Mouse (Mus musculus): ENCODE results near the gene Soat2.

DNA sequence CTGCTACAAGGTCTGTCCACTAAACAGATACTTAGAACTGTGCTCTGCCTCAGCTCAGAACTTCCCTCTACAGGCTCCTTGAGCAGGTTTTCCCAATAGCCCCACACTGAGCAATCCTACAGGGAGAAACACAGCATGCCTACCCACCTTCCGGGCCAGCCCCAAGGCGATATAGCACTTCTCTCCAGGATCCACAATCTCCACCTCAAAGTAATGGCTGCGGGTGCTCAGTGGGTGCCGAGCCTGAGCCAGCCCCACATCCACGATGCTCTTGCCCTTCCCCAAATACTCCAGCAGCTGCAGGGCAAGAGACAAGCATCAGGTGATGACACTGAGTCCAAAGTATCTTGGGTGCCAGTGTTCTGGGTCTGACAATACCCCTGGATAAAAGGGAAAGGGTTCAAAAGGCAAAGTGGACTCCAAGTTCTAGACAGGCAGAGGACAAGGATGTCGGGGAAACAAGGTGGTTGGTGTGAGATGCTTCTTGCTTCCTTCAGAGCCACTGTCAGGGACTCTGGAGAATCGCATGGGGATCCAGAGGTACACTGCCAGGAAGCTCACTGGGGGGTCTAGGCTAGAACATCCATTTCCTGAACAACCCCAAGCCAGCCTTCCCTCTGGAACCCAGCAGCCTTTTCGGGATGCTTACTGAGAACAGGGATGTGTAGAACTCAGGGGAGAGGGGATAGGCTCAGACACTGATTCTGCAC, 31.1 kb upstream of the Soat2 start:
- no peak for TF ChIP-seq EP300 (IDR thresholded peaks at IDR 0.05)
- TF ChIP-seq CTCF (IDR thresholded peaks at IDR 0.05) = no peak
